Mouse (Mus musculus) megakaryocyte progenitor cell, adult 5-6 weeks (primary cell): ENCODE measurements at regions not wholly inside any gene's neighbourhood (a gene's known extent, or its start where the extent isn't known, plus 50 kb on each side); places are given as distances from the start of the nearest gene placed in this dataset.

Source experiments
- ATAC-seq: replicated peaks from 2 replicates; pipeline ENCODE4 v1.8.0; 2016; ENCODE audit warnings: mild to moderate bottlenecking, moderate TSS enrichment, inconsistent platforms; ENCODE audit not compliant: poor library complexity

- ATAC-seq = no peak
Measured at GRCm38 (mm10) chr2:93135324-93135723, 52.0 kb upstream of the Trp53i11 start.

- no peak for ATAC-seq
Measured at GRCm38 (mm10) chr2:93133301-93133971, 53.9 kb upstream of the Trp53i11 start.

GRCm38 (mm10) chr2:93131825-93132623, 55.3 kb upstream of the Trp53i11 start:
- ATAC-seq = peak; percentile 58

GRCm38 (mm10) chr2:93131236-93131635, 56.1 kb upstream of the Trp53i11 start:
- ATAC-seq = no peak

- ATAC-seq = 0 out of 2 replicates have a peak, but pooled peaks have one; percentile 14
Measured at GRCm38 (mm10) chr2:93129176-93129575, 58.2 kb upstream of the Trp53i11 start.

- no peak for ATAC-seq
Measured at GRCm38 (mm10) chr2:93126595-93127165, 60.7 kb upstream of the Trp53i11 start.

GRCm38 (mm10) chr2:93126112-93126511, 61.2 kb upstream of the Trp53i11 start:
- ATAC-seq = no peak

- ATAC-seq = no peak
Measured at GRCm38 (mm10) chr2:93124866-93125467, 62.4 kb upstream of the Trp53i11 start.

- ATAC-seq = no peak
Measured at GRCm38 (mm10) chr2:93123829-93124228, 63.5 kb upstream of the Trp53i11 start.

- ATAC-seq = no peak
Measured at GRCm38 (mm10) chr2:93120386-93120785, 67.0 kb upstream of the Trp53i11 start.

- ATAC-seq = no peak
Measured at GRCm38 (mm10) chr2:93119001-93119400, 68.3 kb upstream of the Trp53i11 start.

- no peak for ATAC-seq
Measured at GRCm38 (mm10) chr2:93115303-93115702, 69.3 kb upstream of the Prdm11 start.

- no peak for ATAC-seq
Measured at GRCm38 (mm10) chr2:93113929-93114328, 68.0 kb upstream of the Prdm11 start.

GRCm38 (mm10) chr2:93112320-93112719, 66.4 kb upstream of the Prdm11 start:
- ATAC-seq = no peak

- no peak for ATAC-seq
Measured at GRCm38 (mm10) chr2:93110898-93111297, 64.9 kb upstream of the Prdm11 start.

- ATAC-seq = no peak
Measured at GRCm38 (mm10) chr2:93106581-93106980, 60.6 kb upstream of the Prdm11 start.

- no peak for ATAC-seq
Measured at GRCm38 (mm10) chr2:93101991-93102390, 56.0 kb upstream of the Prdm11 start.

GRCm38 (mm10) chr2:93099780-93100179, 53.8 kb upstream of the Prdm11 start:
- ATAC-seq = no peak

GRCm38 (mm10) chr2:93097016-93097415, 51.0 kb upstream of the Prdm11 start:
- ATAC-seq = no peak

- no peak for ATAC-seq
Measured at GRCm38 (mm10) chr2:93096078-93096729, 50.2 kb upstream of the Prdm11 start.
